Mouse (Mus musculus): ENCODE measurements around the gene Wdr90. TPM values are rescaled to one million over a fixed set of nuclear protein-coding genes. Genes with fewer than 3 reads are reported as not detected.

Wdr90 gene
- polyA plus RNA-seq, 1 experiment = 6.9 TPM

DNA sequence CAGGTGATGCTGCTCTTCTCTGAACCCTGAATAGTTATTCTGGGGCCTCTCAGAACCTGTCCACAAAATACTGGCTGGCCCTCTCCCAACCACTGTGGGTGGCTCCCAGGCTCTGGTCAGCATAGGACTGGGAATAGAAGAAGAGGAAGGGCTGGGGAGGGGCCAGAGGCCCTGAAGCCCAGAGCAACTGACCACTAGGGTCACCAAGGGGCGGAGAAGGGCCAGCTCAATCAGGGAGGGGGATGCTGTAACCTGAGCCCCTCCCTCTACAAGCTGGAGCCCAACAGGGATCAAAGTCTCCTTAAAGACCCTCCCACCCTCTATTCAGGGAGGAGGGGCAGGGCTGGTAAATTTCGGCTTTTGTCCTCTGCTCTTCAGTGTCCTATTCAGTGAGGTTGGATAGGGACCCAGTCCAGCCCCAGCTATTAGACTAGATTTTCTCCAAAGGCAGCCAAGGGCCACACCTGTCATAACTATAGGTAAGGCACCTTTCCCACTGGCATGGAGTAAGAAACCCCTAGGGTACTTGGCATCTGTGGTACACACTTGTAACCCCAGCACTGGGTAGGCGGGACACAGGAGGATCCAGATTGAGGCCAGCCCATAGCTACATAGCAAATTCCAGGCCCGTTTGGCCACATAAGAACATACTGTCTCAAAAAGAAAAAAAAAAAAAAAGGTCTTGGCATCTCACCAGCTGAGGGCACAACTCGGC is 19.1 kb upstream of the Wdr90 start, which contains the start of gene Wfikkn1:
Wfikkn1 (minus strand) TSS at position 663 of the 715 bp plus-strand sequence.
- no peak for TF ChIP-seq GATA1 (IDR thresholded peaks at IDR 0.05; ENCODE audit: low read length)

DNA sequence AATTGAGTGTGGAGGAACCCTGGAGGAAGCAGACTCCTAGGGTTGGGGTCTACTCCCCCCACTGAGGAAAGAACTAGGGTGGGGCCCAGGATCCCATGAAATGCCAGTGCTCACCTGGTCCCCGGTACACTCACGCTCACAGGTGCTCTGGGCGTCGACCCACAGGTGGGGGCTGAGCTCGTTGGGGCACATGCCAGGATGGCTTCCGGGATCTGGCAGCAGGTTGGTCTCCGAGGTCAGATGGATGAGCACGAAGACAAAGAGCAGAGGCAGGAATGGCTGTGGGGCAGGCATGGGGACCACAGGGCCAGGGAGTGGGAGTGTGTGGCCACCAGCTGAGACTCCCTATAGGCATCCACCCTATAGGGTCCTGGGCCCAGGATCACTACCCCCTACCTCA is 18.4 kb upstream of the Wdr90 start:
- no peak for TF ChIP-seq GATA1 (IDR thresholded peaks at IDR 0.05; ENCODE audit: low read length)

DNA sequence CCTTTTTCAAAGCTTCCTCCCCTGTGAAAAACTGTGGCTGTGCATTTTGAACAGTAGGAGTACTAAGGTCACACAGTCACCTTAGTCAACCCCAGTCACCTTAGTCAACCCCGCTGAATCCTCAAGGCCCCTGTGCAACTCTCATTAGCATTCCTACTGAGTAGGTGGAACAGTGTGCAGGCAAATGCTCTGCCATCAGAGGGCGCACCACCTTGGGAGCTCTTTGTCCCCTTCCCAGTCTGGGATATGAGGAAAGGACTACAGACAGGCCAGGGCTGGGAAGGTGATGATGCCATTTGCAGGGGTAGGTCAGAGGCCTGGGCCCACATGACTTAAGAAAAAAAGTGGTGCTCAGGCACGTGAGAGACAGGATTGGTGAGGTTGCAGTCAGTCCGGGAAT is 18.0 kb upstream of the Wdr90 start:
- TF ChIP-seq GATA1 (IDR thresholded peaks at IDR 0.05; ENCODE audit: low read length) = no peak

DNA sequence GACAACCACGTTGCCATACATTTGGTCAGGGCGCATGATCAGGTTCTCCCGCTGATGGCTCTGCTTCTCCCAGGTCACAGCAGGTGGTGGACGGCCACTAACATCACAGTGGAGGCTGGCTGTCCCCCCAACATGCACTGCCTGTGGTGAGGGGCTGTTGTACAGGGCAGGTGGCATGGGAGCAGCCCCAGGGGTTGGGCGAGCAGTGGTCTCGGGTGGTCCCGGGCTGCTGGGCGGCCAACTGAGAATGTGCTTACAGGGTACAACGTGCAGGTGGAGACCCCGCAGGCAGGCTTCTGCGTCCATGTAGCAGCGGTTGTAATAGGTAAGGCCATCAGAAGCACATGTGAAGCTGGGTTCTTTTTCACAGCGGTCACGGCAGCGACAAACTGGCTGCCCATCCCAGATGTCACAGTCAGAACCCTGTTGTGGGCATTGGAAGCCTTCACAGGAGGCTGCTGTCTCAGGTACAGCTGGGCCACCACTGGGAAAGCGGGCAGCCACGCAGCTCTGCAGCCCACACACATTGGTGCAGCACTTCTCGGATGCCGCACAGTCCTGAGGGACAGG is 17.4 kb upstream of the Wdr90 start:
- no peak for TF ChIP-seq GATA1 (IDR thresholded peaks at IDR 0.05; ENCODE audit: low read length)

DNA sequence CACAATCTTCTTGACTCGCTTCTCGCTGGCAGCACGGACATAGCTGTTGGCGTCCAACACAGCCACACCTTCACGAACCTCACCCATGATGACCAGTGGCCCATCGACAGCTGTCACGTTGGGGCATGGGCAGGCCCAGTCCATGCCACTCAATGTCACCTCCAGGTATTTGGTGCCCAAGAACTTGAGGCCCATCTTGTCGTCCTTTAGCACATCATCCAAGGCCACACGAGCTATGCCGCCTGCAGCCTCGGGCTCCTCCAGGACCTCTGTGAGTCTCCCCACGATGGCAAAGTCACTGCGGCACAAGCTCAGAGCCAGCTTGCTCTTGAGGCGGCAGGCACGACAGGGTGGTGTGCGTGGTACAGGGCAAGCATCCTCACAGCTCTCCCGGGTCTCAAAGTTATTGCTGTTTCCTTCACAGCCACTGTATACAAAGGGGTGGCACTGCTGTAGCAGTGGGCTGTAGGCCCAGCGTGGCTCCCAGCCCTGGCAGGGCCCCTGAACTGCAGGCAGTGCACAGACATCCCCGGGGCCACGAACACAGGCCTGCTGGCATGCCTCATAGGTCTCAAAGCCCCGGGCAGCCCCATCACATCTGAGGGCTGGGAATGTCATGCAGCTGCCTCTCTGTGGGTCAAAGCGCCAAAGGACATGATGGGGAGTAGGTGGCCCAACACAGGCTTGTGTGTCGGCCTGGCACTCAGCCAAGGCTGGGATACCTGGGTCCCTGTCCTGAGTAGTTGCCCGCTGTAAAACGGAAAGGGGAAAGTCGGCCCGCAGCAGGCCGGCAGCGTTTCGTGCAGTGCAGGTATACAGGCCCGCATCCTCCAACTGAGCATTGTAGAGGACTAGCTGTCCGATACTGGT is 16.7 kb upstream of the Wdr90 start:
- no peak for TF ChIP-seq GATA1 (IDR thresholded peaks at IDR 0.05; ENCODE audit: low read length)

DNA sequence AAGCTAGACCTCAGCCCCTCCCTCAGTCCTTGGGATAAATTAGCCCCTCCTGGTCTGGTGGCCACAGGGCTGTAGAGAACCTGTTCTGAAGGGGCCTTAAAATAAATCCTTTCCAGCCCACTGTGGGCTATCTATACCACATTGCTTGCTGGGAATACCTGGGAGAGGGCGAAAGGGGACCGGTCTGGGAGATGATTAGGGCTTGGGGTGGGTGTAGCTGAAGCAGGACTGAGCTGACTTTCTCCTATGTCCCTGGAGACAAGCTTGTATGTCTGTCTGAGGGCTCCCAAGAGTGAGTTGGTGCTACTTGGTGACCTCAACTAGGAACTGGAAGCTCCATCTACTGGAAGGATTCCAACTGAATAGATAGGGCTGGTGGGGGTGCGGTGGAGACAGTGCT is 15.7 kb upstream of the Wdr90 start:
- TF ChIP-seq GATA1 (IDR thresholded peaks at IDR 0.05; ENCODE audit: low read length) = no peak

DNA sequence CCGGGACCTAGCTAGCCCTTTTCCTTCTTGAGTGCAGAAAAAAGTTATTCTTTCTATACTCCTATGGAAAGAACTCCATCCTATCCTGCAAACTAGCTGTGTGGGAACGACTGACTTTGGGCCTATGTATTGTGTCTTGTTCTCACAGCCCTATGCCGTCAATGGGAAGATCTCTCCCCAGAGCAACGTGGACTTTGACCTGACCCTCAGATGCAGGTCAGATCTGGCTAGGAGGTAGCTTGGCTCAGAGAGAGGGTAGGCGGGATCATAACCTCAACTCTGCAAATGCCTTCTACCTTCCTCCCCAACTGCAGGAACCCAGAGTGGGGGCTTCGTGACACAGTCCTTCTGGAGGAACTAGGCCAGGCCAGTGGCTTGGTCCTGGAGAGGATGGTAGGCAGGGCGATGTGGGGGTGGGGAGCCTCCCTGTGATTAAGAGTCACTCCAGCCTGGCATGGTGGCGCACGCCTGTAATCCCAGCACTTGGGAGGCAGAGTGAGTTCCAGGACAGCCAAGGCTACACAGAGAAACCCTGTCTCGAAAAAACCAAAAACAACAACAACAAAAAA is 15.1 kb upstream of the Wdr90 start:
- no peak for TF ChIP-seq GATA1 (IDR thresholded peaks at IDR 0.05; ENCODE audit: low read length)

DNA sequence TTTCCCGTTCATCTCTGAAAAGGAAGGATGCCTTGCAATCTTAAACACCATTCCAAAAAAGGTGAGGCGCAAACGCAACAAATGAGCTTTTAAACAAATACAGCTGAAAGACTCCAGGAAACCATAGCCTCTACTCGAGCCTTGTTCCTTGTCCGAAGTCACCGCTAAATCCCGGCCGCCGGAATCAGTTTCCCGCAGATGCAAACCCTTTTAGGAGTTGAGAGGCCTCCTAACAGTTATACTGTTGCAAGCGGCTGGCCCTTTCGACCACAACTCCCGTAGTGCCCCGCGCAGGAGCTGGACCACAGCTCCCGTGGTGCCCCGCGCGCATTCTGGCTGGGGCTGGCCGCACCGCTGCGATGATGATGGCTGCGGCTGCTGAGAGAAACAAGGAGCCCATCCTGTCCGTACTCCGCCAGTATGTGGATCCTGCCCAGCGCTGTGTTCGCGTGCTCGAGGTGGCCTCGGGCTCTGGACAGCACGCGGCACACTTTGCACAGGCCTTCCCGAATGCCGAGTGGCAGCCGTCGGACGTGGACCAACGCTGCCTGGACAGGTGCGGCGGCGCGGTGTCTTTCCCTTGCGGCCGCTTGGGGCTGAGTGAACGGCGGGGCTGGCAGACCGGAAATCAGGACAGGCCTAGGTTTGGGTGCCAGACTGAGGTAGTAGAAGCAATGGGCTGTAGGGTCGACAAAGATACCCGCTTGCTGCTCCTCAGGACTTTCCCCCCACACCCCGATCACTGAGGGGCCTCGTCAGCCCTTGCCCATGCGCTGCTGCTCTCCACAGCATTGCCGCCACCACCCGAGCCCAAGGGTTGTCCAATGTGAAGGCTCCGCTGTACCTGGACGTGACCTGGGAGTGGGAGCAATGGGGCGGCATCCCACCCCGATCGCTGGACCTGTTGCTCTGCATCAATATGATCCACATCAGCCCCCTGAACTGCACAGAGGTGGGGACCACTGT is 14.2 kb upstream of the Wdr90 start:
- no peak for TF ChIP-seq GATA1 (IDR thresholded peaks at IDR 0.05; ENCODE audit: low read length)

DNA sequence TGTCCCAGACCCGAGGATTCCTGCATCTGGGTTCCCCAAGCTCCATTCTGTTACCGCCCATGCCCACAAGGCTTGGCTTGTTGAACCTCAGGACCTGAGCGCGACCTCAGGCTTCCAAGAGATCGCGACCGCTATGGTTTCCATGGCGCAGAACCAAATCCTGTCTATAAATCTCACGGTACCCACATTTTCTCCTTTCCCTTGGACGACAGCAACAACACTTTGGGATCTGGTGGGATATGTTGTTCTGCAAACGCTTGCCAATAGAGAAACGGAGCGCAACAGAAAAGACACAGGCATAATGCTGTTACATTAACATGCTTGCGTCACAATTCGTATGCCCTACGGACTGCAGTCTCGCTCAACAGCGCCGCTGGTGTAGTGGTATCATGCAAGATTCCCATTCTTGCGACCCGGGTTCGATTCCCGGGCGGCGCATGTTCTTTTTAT is 13.4 kb upstream of the Wdr90 start, which contains the start of gene Mettl26:
Mettl26 (plus strand) TSS at position 354 of the 450 bp plus-strand sequence.
- TF ChIP-seq GATA1 (IDR thresholded peaks at IDR 0.05; ENCODE audit: low read length) = no peak

DNA sequence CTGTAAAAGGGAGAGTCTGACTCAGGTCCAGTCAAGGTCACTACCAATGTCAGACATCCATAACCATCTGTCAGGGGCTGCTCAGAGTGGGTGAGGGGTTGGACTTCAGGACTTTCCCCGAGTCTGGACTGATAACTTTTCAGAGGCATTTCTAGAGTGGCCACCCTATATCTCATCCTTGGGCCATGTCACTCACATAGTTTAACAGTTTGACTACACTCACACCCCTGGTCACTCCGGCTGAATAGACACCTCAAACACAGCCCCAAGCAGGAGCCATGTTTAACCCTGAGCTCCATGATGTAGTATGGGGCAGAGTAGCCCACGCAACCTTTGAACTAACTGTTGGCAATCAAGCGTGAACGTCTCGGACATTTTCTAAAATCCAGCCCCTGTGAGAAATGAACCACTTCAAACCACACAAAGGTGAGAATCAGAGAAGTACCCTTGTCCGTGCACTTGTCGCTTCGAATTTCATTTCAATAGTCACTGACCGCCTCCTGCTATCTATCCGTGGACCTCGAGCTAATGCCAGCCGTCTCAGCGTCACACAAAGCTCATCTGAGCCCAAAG is 12.9 kb upstream of the Wdr90 start:
- TF ChIP-seq GATA1 (IDR thresholded peaks at IDR 0.05; ENCODE audit: low read length) = no peak

DNA sequence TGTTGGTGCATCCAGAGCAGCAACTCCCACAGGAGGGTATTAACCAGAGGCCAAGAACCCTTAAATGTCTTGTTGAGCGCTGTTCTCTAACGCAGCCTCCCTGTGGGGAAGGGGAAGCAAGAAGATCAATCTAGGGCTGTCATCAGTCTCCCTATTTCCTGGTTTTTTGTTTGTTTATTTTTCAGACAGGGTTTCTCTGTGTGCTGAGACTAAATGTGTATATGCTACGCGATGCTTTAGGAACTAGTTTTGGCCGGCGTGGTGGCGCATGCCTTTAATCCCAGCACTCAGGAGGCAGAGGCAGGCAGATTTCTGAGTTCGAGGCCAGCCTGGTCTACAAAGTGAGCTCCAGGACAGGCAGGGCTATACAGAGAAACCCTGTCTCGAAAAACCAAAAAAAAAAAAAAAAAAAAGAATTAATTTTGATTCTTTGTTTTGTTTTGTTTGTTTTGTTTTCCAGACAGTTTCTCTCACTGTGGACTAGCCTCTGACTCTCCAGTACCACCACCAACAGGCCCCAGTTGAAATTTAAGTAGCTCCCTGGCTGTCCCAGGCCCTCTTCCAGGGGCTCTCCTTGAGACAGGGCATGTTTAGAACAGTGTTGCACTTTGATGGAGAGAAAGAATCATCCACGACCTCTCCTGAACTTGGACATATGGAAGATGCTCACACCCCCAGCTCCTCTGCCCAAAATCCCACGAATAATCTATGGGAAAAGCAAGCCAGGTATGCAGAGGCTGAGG is 12.3 kb upstream of the Wdr90 start:
- no peak for TF ChIP-seq GATA1 (IDR thresholded peaks at IDR 0.05; ENCODE audit: low read length)

DNA sequence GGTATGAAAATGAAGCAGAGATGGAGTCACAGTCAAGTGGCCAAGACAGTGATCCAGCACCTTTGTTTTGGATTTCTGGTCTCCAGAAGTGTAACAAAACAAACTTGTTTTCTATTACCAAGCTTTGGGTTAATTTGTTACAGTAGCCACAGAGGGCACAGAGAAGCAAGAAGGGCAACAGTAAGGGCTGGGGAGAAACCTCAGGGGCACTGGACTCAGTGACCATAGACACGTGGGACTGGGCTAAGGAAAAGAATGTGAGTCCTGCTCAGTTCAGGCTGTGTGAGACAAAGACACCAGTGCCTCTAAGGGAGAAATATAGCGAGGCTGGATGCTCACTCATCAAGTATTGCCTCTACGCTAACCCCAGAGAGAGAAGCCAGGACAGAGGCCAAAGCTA is 11.4 kb upstream of the Wdr90 start:
- TF ChIP-seq GATA1 (IDR thresholded peaks at IDR 0.05; ENCODE audit: low read length) = no peak

DNA sequence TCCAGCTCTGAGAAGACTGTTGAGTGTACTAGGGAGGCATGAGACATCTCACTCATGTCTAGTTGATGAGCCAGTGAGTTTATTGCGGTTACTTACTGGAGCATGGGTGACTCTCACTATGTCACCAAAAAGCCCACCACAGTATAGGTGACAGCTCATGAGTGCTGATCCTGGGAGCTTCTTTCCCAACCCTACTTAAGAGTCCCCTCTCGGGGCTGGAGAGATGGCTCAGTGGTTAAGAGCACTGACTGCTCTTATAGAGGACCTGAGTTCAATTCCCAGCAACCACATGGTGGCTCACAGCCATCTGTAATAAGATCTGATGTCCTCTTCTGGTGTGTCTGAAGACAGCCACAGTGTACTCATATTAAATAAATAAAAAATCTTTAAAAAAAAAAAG is 8.7 kb upstream of the Wdr90 start:
- no peak for TF ChIP-seq GATA1 (IDR thresholded peaks at IDR 0.05; ENCODE audit: low read length)

DNA sequence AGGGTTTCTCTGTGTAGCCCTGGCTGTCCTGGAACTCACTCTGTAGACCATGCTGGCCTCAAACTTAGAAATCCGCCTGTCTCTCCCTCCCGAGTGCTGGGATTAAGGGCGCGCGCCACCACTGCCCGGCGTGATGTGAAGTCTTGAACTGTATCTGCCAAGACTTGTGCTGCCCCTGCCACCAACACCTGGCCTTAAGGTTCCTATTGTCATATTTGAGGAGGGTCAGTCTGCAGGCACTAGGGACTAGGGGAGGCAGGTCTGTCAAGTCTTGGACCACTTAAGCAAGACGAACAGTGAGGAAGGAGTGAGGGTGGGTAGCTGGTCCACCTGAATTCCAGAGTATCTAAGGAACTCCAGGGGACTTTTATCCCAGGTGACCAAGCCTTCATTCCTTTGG is 8.2 kb upstream of the Wdr90 start:
- TF ChIP-seq GATA1 (IDR thresholded peaks at IDR 0.05; ENCODE audit: low read length) = no peak

Measured in G1E-ER4 (cell line).